Mouse (Mus musculus) small intestine, adult 2 months (tissue): ENCODE measurements at regions not wholly inside any gene's neighbourhood (a gene's known extent, or its start where the extent isn't known, plus 50 kb on each side); places are given as distances from the start of the nearest gene placed in this dataset.
"Not testable (repeated sequence)": the region's sequence is repeated elsewhere in the genome, so short reads cannot be mapped to it uniquely, and the experiment has no call there.

Experiments used
- CTCF ChIP-seq: fragments of 200-500 bp; IDR thresholded peaks from 2 replicates; pipeline ENCODE4 v1.5.1; 2012; ENCODE audit warnings: low read depth, mild to moderate bottlenecking, control low read depth, inconsistent platforms, low read length, moderate library complexity, mixed read lengths; ENCODE audit not compliant: insufficient replicate concordance, insufficient read length; ENCODE audit errors: extremely low read depth
- POLR2A ChIP-seq: fragments of 200-500 bp; IDR thresholded peaks from 2 replicates; pipeline ENCODE4 v1.6.1; 2012; ENCODE audit warnings: low read depth, mild to moderate bottlenecking, control low read depth, inconsistent platforms, low read length, moderate library complexity

DNA sequence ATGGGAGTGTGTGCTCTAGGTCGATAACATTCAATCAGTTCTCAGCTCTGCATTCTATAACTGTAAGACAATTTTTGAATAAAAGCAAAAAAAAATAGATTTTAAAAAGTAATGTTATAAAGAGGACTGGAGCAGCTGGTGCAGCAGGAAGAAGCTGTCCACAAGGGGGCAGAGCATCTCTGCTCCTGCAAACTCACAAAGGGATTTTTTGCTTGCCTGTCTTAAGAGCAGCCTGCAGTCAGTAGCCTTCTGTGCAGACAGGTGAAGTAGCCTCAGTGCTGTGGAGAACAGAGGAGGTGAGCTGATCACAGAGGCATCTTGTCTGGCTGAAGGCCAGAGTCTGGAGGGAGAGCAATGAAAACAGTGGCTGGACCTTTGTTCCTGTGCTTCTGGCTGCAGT, 477.2 kb downstream of the Dad1 start:
- not testable (repeated sequence) for TF ChIP-seq POLR2A
- TF ChIP-seq CTCF = peak; percentile 59; the same call in 1 of the 2 replicates
